Mouse (Mus musculus) spleen, adult 2 months (tissue): ENCODE results near the gene March7.

ENCODE experiments used
- CTCF ChIP-seq: fragments of 200-500 bp; IDR thresholded peaks from 2 replicates; pipeline ENCODE4 v1.5.1; 2011; ENCODE audit warnings: mild to moderate bottlenecking, inconsistent platforms; ENCODE audit not compliant: insufficient read depth, insufficient read length, insufficient replicate concordance; ENCODE audit errors: extremely low read depth
- POLR2A ChIP-seq: fragments of 200-500 bp; IDR thresholded peaks from 2 replicates; pipeline ENCODE4 v1.6.1; 2011; ENCODE audit warnings: low read depth, low read length, inconsistent platforms

DNA sequence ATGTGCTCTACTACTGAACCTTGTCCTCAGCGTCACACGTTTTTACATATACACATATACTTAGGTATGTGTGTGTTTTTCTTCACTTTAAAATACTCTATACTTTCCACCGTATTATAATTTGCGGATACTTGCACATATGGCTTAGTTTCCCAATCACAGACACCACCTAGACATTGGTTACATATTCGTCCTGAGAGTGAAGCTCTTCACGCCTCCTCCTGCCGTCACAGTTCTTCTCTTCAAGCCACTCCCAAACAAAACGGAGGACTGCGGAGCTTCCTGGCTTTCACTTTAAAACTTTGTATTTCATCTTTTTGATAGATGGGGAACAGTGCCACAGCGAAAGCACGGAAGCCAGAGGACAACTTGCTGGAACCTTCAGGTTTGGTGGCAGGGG lies 44.0 kb upstream of the March7 start:
- TF ChIP-seq CTCF, result no peak
- no peak for TF ChIP-seq POLR2A
